Mouse (Mus musculus): ENCODE results near the gene Tas1r1.

Tas1r1 gene

GRCm38 (mm10) chr4:152011171-152011760 lies 27.1 kb downstream of the Tas1r1 start:
- CTCF ChIA-PET, result interaction anchor here (0.6 kb wide), 1 partner anchor 31 kb away, joined by 5 read pairs; no protein-coding TSS in a partner anchor

- CTCF ChIA-PET, result interaction anchor here (0.5 to 0.6 kb wide), 2 partner anchors 32 to 70 kb away, joined by 4 to 5 read pairs; no protein-coding TSS in a partner anchor
Measured at GRCm38 (mm10) chr4:152010707-152011134, 27.6 kb downstream of the Tas1r1 start.

DNA sequence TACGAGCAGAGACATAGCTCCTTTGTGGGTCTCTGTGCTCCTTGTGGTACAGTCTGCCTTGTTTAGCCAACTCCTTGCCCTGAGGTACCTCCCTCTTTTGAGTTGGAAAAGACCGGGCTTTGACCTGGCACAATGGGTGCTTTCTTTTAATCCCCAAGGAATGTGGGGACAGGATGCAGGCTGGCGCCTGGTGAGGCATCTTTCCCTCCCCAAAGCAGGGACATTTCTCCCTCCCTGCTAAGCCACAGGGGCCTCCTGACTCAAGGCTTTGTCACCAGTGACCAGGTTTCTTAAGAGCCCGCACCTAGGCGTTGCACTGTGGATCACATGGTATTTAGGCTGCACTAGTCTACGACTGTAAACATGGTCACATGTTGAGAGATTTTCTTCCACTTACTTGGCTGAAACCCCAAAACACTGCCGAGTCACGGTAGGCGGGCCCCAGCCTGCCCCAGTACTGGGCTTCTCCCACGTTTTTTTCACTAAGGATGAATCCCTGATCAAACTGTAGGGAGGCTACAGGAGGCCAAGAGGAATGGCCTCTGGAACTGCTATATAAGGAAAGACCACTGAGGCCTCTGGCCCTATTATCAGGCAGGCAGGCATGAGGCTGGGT lies 28.2 kb downstream of the Tas1r1 start:
- CTCF ChIA-PET, result interaction anchor here (0.5 kb wide), 1 partner anchor 70 kb away, joined by 4 read pairs; no protein-coding TSS in a partner anchor

DNA sequence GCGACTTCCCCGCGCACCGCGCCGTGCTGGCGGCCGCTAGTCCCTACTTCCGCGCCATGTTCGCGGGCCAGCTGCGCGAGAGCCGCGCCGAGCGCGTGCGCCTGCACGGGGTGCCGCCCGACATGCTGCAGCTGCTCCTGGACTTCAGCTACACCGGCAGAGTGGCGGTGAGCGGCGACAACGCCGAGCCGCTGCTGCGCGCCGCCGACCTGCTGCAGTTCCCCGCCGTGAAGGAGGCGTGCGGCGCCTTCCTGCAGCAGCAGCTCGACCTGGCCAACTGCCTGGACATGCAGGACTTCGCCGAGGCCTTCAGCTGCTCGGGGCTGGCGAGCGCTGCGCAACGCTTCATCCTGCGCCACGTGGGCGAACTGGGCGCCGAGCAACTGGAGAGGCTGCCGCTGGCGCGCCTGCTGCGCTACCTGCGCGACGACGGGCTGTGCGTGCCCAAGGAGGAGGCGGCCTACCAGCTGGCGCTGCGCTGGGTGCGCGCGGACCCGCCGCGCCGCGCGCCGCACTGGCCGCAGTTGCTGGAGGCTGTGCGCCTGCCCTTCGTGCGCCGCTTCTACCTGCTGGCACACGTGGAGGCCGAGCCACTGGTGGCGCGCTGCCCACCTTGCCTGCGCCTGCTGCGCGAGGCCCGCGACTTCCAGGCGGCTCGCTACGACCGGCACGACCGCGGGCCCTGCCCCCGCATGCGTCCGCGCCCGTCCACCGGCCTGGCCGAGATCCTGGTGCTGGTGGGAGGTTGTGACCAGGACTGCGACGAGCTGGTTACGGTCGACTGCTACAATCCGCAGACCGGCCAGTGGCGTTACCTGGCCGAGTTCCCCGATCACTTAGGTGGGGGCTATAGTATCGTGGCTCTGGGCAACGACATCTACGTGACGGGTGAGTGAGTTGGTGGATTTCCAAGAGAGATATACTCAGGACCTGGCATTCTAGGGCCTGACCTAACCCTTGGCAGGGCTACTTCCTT lies 29.0 kb downstream of the Tas1r1 start:
- CTCF ChIA-PET, result no interaction called here

GRCm38 (mm10) chr4:152008622-152009075 lies 29.7 kb downstream of the Tas1r1 start, which contains the start of gene Klhl21:
TSS of gene Klhl21 (plus strand) at chr4:152008803.
- CTCF ChIA-PET, result interaction anchor here (1.2 kb wide), 1 partner anchor 13 kb away, joined by 3 read pairs; the partner anchor contains the start of gene Phf13

- CTCF ChIA-PET, result interaction anchor here (1.2 kb wide), 1 partner anchor 12 kb away, joined by 3 read pairs; the partner anchor contains the start of gene Phf13
Measured at GRCm38 (mm10) chr4:152008148-152008500, 30.2 kb downstream of the Tas1r1 start.

- CTCF ChIA-PET, result interaction anchor here (1.2 kb wide), 1 partner anchor 12 kb away, joined by 3 read pairs; the partner anchor contains the start of gene Phf13
Measured at GRCm38 (mm10) chr4:152007481-152008147, 30.8 kb downstream of the Tas1r1 start.

DNA sequence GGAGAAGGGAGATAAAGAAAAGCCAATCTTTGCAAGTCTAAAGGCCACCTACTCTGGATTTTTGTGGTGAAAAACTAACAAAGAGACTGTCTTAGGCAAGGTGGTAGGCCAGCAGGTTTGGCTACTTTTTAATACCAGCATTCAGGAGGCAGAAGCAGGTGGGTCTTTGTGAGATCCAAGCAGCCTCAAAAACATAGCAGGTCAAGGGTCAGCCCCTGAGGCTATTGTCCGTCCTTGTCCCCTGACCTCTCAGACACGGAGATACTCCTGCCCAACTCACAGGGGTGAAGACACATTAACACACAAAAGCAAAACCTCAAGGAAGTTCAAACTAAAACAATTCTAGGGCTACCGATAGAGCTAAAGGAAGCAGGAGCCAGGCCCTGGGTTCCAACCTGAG lies 31.6 kb downstream of the Tas1r1 start:
- CTCF ChIA-PET, result no interaction called here

GRCm38 (mm10) chr4:152006137-152006536 lies 32.2 kb downstream of the Tas1r1 start:
- CTCF ChIA-PET, result interaction anchor here (0.9 kb wide), 1 partner anchor 9 kb away, joined by 3 read pairs; no protein-coding TSS in a partner anchor

GRCm38 (mm10) chr4:152002063-152002462 lies 36.3 kb downstream of the Tas1r1 start:
- CTCF ChIA-PET, result no interaction called here

- CTCF ChIA-PET, result no interaction called here
Measured at GRCm38 (mm10) chr4:152001335-152001734, 37.0 kb downstream of the Tas1r1 start.

DNA sequence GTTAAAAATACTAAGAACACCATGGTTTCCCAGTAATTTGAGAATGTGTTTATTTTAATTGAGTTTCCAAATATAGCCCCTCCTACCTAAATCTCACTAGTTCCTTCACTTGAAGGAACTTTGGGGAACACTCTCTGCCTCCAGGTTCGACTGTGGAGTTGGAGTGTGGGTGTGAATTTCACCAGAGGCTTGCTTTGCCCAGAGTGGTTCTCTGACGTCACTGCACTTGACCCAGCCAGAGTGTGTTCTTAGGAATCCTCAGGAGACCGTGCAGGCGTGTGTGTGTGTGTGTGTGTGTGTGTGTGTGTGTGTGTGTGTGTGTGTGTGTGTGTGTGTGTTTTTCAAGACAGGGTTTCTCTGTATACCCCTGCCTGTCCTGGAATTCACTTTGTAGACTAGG lies 37.5 kb downstream of the Tas1r1 start:
- CTCF ChIA-PET, result interaction anchor here (0.8 kb wide), 1 partner anchor 9 kb away, joined by 3 read pairs; no protein-coding TSS in a partner anchor

DNA sequence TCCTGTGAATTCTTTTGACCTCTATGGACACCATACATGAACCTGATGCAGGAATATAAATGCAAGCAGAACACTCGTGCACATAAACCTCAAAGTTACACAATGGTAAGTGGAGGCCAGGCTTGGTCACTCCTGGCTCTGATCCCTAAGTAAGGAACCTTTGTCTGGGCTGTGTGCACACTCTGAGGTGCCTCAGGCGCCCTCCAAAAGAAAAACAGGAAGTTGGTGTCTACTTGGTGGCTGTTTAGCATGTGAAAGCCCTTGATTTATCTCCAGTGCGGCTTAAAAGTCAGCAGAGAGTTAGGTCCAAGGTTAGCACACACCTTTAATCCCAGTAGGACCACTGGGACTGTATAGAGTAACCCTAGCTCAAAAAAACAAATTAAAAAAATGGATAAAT lies 38.9 kb downstream of the Tas1r1 start:
- CTCF ChIA-PET, result interaction anchor here (0.7 kb wide), 1 partner anchor 15 kb away, joined by 3 read pairs; no protein-coding TSS in a partner anchor

DNA sequence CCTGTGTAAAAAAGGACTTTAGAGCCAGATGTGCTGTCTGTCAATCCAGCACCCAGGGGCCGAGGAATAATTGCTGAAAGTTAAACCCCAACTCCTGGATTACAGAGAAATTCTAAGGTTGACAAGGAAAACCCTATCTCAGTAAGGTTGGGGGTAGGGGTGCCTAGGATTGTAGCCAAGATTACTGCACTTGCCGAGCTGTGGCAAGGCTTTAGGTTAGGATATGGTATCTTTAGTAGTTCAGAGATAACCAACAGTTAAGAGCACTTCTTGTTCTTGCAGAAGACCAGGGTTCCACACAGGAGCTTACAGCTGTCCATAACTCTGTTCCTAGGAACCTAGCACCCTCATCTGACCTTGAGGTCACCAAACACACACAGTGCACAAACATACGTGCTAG lies 40.7 kb downstream of the Tas1r1 start:
- CTCF ChIA-PET, result interaction anchor here (1.0 kb wide), 1 partner anchor 8 kb away, joined by 3 read pairs; no protein-coding TSS in a partner anchor

DNA sequence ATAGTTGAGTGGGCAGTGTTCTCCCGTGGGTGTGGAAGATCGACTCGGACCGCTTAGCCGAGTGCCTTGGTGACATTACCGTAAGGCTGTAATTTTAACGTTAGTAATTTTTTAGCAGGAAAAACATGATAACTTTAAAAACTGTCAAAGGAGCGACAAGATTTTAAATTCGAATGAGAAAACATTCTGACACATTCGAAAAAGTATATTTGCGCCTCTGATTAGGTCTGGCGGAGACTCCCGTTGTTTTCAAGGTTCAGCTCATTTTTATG lies 41.5 kb downstream of the Tas1r1 start:
- CTCF ChIA-PET, result interaction anchor here (1.0 kb wide), 1 partner anchor 9 kb away, joined by 3 read pairs; no protein-coding TSS in a partner anchor

DNA sequence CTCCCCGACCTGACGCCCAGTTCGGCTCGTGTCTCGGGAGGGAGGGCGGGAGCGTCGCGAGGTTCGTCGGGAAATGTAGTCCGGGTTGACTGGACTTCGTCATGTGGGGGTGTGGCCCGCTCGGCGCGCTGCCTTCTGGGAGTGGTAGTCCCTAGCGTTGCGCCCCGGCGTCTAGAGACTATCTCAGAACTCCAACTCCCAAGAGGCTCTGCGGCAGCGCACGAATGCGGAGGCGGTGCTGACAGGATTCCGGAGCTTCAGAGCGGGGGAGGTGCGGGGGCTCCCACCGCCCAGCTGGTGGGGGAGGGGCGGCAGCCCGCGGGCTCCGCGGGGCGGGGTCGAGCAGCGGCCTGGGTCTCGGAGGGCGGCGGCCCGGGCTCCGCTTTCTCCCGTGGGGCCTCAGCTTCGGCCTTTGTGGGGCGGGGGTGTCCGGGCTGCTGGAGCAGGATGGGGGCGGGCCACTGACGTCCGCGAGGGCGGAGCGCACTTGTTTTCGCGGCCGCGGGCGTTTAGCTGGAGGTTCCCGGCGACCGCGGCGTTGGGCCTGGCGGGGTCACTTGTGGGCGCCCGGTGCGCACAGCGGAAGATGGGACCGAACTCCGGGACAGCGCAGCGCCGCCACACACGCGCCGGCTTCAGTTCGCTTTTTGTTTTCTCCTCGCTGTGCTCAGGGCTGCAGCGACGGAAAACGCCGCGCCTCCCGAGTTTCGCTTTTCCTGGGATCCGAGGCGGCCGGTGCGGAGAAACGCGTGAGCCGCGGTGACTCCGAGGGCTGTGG lies 42.0 kb downstream of the Tas1r1 start, which contains the start of gene Phf13:
Phf13 (minus strand) TSS at position 86 of the 778 bp plus-strand sequence.
- CTCF ChIA-PET, result interaction anchor here (1.0 kb wide), 2 partner anchors 9 to 12 kb away, joined by 3 read pairs; partner anchors contain the start of gene Klhl21

DNA sequence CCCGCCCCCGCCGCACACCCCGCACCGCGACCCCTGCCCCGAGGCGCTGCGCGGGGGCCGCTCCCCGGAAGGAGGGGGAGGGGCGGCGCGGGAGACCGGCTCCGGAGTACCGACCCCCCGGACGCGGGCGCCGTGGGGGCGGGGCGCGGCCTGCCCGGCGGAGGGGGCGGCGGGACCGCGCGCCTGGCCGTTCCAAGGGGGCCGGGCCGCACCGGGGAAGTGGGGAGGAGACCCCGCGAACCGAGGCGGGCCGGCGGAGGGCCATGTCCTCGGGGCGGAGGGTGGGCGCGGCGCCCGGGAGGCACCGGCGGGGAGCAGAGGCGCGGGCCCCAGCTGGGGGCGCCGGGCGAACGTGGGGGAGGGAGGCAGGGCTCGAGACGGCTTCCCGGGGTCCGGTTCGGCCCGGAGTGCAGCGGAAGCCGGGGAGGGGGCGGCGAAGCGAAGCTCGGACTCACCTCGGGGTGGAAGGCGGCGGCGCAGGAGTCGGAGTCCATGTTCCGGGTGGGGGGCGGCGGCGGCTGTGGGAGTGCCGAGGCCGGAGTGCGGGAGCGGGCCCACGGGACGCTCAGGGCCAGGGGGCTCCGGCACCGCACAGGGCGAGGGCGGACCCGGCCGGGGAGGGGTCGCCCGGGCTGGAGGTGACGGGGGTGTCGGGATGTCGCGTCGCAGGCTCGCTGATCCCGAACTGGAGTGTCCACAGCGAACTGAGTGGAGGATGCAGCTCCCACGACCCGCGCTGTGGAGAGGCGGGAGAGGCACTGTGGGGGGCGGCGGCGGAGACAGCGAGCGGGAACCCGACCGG lies 42.8 kb downstream of the Tas1r1 start:
- CTCF ChIA-PET, result interaction anchor here (1.0 kb wide), 1 partner anchor 13 kb away, joined by 3 read pairs; the partner anchor contains the start of gene Klhl21

DNA sequence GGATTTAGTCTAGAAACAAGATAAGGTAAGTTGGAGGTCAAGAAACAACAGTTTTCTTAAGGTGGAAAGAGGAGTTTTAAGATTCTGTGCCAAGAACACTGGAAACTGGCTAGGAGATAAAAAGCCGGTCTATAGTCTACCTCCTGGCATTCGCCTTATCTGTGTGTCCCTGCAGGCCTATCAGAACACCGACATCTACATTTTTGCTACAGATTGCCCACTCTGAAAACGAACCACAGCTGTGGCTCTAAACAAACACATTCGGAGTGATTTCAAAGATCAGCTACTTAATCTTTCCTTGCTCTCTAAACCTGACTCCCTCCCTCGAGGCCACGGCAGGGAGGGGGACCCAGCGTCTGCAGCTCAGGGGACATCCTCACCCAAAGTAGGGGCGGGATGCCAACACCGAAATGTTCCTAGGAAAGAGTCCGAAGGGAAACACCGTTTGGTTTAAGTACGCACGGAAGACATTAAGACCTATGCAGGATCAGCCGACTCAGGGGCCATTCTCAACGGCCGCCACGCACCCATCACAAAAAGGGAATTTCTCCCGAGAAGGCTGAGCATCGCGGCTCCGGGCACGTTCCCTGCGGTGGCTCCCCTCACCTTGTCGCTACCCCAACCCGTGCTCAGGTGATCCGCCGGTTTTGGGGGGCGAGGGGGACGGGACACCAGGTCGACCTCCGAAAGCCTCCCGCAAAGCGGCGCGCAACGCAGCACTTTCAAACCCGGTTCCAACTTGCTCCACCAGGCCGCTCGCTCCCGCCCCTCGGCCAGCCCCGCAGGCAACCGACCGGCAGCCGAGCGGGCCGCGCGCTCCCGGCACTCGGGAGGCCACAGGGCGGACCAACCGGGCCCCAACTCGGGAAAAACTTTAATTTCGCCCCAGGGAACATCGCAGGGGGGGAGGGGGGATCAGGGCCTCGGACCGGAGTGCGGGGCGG lies 43.9 kb downstream of the Tas1r1 start:
- CTCF ChIA-PET, result no interaction called here

All from spleen, embryonic (tissue).